Mouse (Mus musculus): ENCODE results near the gene Stoml3.
A peak's percentile ranks its signal among the peaks of the same experiment; 100 is the strongest.

Gene Stoml3

GRCm38 (mm10) chr3:53478419-53479046 lies 9.9 kb upstream of the Stoml3 start:
- DNase-seq (ENCODE audit: low spot score) = no peak

- no peak for DNase-seq (ENCODE audit: low spot score)
Observed at GRCm38 (mm10) chr3:53483414-53484059, 4.9 kb upstream of the Stoml3 start.

- no peak for DNase-seq (ENCODE audit: low spot score)
Observed at GRCm38 (mm10) chr3:53486561-53486960, 1.9 kb upstream of the Stoml3 start.

- no peak for DNase-seq (ENCODE audit: low spot score)
Observed at GRCm38 (mm10) chr3:53486996-53487576, 1.4 kb upstream of the Stoml3 start.

GRCm38 (mm10) chr3:53498351-53498905 lies 10.0 kb downstream of the Stoml3 start:
- DNase-seq (ENCODE audit: low spot score) = no peak

GRCm38 (mm10) chr3:53502428-53502827 lies 14.0 kb downstream of the Stoml3 start:
- DNase-seq (ENCODE audit: low spot score) = no peak

- DNase-seq (ENCODE audit: low spot score) = no peak
Observed at GRCm38 (mm10) chr3:53513096-53513495, 24.6 kb downstream of the Stoml3 start.

- no peak for DNase-seq (ENCODE audit: low spot score)
Observed at GRCm38 (mm10) chr3:53514221-53515065, 26.0 kb downstream of the Stoml3 start.

- DNase-seq (ENCODE audit: low spot score) = no peak
Observed at GRCm38 (mm10) chr3:53522794-53523193, 34.3 kb downstream of the Stoml3 start.

GRCm38 (mm10) chr3:53525737-53526136 lies 37.3 kb downstream of the Stoml3 start:
- DNase-seq (ENCODE audit: low spot score) = peak; percentile 10

- DNase-seq (ENCODE audit: low spot score) = no peak
Observed at GRCm38 (mm10) chr3:53530305-53530704, 41.9 kb downstream of the Stoml3 start.

GRCm38 (mm10) chr3:53532091-53532490 lies 43.6 kb downstream of the Stoml3 start:
- DNase-seq (ENCODE audit: low spot score) = no peak

- DNase-seq (ENCODE audit: low spot score) = no peak
Observed at GRCm38 (mm10) chr3:53552691-53553090, 64.2 kb downstream of the Stoml3 start.

- no peak for DNase-seq (ENCODE audit: low spot score)
Observed at GRCm38 (mm10) chr3:53555031-53555952, 66.8 kb downstream of the Stoml3 start.

- DNase-seq (ENCODE audit: low spot score) = no peak
Observed at GRCm38 (mm10) chr3:53557388-53558214, 69.1 kb downstream of the Stoml3 start.

Measured in T-cell, adult 2 months (primary cell).